Mouse (Mus musculus) granulocyte monocyte progenitor cell, adult 5-6 weeks (primary cell): ENCODE measurements around the gene Fank1. TPM values are rescaled to one million over a fixed set of nuclear protein-coding genes. Genes with fewer than 3 reads are reported as not detected.

Experiments
- total RNA-seq, 2 experiments: library from RNA; stranded (forward) in 1 of 2; stranded (reverse) in 1 of 2; fragments of 200-712, 200-1000 nt in 1 of 2; fragments of >200 nt in 1 of 2; fragmentation: Nextera tagmentation in 1 of 2; gene quantifications; 2 replicates each; pipeline ENCODE4 v1.2.3; 2014 to 2017

Gene Fank1
- total RNA-seq, 2 experiments from 2014 or later = not detected

Other genes starting within 250 kb of the Fank1 start
- not detected in 2 replicates for gene Tex36, start 174.7 kb upstream of the Fank1 start, total RNA-seq (2014; fragmentation: Nextera tagmentation)
- gene Tex36, start 174.7 kb upstream of the Fank1 start, total RNA-seq (2017) = not detected in 2 replicates
- gene Edrf1, start 139.3 kb upstream of the Fank1 start, total RNA-seq (2014; fragmentation: Nextera tagmentation) = 25.7 and 31.9 TPM in 2 replicates
- gene Edrf1, start 139.3 kb upstream of the Fank1 start, total RNA-seq (2017) = 16.7 and 17.1 TPM in 2 replicates
- gene Mmp21, start 96.8 kb upstream of the Fank1 start, total RNA-seq (2014; fragmentation: Nextera tagmentation) = not detected in 2 replicates
- gene Mmp21, start 96.8 kb upstream of the Fank1 start, total RNA-seq (2017) = 0.52 TPM in 1 of 2 replicates, not detected in the other
- 77.6 and 89.6 TPM in 2 replicates for gene Bccip, start 67.5 kb upstream of the Fank1 start, total RNA-seq (2014; fragmentation: Nextera tagmentation)
- gene Bccip, start 67.5 kb upstream of the Fank1 start, total RNA-seq (2017) = 97.7 and 112 TPM in 2 replicates
- gene Uros, start 66.8 kb upstream of the Fank1 start, total RNA-seq (2014; fragmentation: Nextera tagmentation) = 16.1 and 17.3 TPM in 2 replicates
- 11.9 and 15.1 TPM in 2 replicates for gene Uros, start 66.8 kb upstream of the Fank1 start, total RNA-seq (2017)
- gene Dhx32, start 5.9 kb downstream of the Fank1 start, total RNA-seq (2014; fragmentation: Nextera tagmentation) = 7.3 and 10.7 TPM in 2 replicates
- 13.1 and 21.3 TPM in 2 replicates for gene Dhx32, start 5.9 kb downstream of the Fank1 start, total RNA-seq (2017)